Mouse (Mus musculus): ENCODE data around the gene 1600015I10Rik. TPM values are rescaled to one million over a fixed set of nuclear protein-coding genes. Genes with fewer than 3 reads are reported as not detected.
A peak's percentile ranks its signal among the peaks of the same experiment; 100 is the strongest.
"Not testable (repeated sequence)": the region's sequence is repeated elsewhere in the genome, so short reads cannot be mapped to it uniquely, and the experiment has no call there.

1600015I10Rik gene
- polyA plus RNA-seq, 1 experiment from 2014 or later, result not detected

- Histone ChIP-seq H3K27ac (no peak overlapping the region), H3K9me3 (ENCODE audit: control insufficient read depth, low read length) (no peaks in the 10 kb centered on the region), H3K4me3 (replicated peaks; ENCODE audit: low read length) (no peak overlapping the region), H3K9ac (no peak overlapping the region), H3K4me2 (replicated peaks) (no peak overlapping the region), H3K36me3 (replicated peaks; ENCODE audit: control insufficient read depth, insufficient read depth) (no peaks in the 10 kb centered on the region), H3K4me1 (replicated peaks; ENCODE audit: control insufficient read depth, insufficient read depth, low read length) (no peaks in the 10 kb centered on the region), H3K27me3 (ENCODE audit: control insufficient read depth, insufficient read depth, low read length) (no peaks in the 10 kb centered on the region)
- no peak for ATAC-seq (ENCODE audit: low FRiP score)
- 86% methylated on average over 4 of the region's 4 CpGs for WGBS
- DNase-seq (ENCODE audit: low spot score), result no peak
These were observed 27.1 kb downstream of the 1600015I10Rik start for GRCm38 (mm10) chr6:48956785-48957184.

DNA sequence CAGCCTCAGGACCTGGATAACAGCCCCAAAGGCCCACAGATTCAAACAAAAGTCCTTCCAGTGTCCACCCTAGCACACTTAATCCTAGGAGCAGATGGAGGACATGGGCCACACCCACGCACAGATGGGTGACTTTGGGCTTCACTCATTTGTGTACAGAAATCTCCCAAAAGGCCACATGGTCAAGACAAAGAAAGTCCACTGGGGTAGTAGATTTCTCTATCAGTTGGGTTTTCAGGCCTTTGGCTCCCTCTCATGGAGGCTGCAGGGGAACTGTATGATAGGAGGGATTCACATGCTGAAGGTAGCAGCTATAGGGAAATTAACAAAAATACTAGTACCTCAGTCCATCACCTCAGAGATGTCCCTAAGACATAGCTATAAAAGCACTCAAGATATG is 28.4 kb downstream of the 1600015I10Rik start:
- Histone ChIP-seq H3K27ac (no peak overlapping the region), H3K4me1 (replicated peaks; ENCODE audit: control insufficient read depth, insufficient read depth, low read length) (no peaks in the 10 kb centered on the region), H3K4me2 (replicated peaks) (no peak overlapping the region), H3K27me3 (ENCODE audit: control insufficient read depth, insufficient read depth, low read length) (no peaks in the 10 kb centered on the region), H3K9me3 (ENCODE audit: control insufficient read depth, low read length) (no peaks in the 10 kb centered on the region), H3K9ac (no peak overlapping the region), H3K4me3 (replicated peaks; ENCODE audit: low read length) (no peak overlapping the region), H3K36me3 (replicated peaks; ENCODE audit: control insufficient read depth, insufficient read depth) (no peaks in the 10 kb centered on the region)
- DNase-seq (ENCODE audit: low spot score) (peak; percentile 64), ATAC-seq (ENCODE audit: low FRiP score) (no peak)
- 45% methylated on average over 1 of the region's 1 CpGs for WGBS

DNA sequence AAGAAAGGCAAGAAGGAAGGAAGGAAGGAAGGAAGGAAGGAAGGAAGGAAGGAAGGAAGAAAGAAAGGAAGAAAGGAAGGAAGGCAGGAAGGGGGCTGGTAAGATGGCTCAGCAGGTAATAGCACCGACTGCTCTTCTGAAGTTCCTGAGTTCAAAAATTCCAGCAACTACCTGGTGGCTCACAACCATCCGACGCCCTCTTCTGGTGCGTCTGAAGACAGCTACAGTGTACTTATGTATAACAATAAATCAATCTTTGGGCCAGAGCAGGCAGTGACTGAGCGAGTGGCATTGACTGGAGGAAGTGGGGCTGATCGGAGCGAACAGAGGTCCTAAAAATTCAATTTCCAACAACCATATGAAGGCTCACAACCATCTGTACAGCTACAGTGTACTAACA is 29.5 kb downstream of the 1600015I10Rik start:
- not testable (repeated sequence) for H3K4me3 ChIP-seq (replicated peaks; ENCODE audit: low read length); H3K27ac ChIP-seq; H3K36me3 ChIP-seq (replicated peaks; ENCODE audit: control insufficient read depth, insufficient read depth); H3K27me3 ChIP-seq (ENCODE audit: control insufficient read depth, insufficient read depth, low read length); H3K4me2 ChIP-seq (replicated peaks); ATAC-seq (ENCODE audit: low FRiP score); H3K9me3 ChIP-seq (ENCODE audit: control insufficient read depth, low read length); H3K4me1 ChIP-seq (replicated peaks; ENCODE audit: control insufficient read depth, insufficient read depth, low read length); H3K9ac ChIP-seq; DNase-seq (ENCODE audit: low spot score)
- 28% methylated on average over 7 of the region's 7 CpGs for whole genome bisulfite sequencing

GRCm38 (mm10) chr6:48966696-48967095 is 37.0 kb downstream of the 1600015I10Rik start:
- H3K9me3 ChIP-seq (ENCODE audit: control insufficient read depth, low read length); H3K9ac ChIP-seq; H3K36me3 ChIP-seq (replicated peaks; ENCODE audit: control insufficient read depth, insufficient read depth); DNase-seq (ENCODE audit: low spot score); ATAC-seq (ENCODE audit: low FRiP score); H3K27me3 ChIP-seq (ENCODE audit: control insufficient read depth, insufficient read depth, low read length); H3K4me1 ChIP-seq (replicated peaks; ENCODE audit: control insufficient read depth, insufficient read depth, low read length); H3K4me2 ChIP-seq (replicated peaks); H3K4me3 ChIP-seq (replicated peaks; ENCODE audit: low read length); H3K27ac ChIP-seq: not testable (repeated sequence)
- 91% methylated on average over 5 of the region's 5 CpGs for WGBS

DNA sequence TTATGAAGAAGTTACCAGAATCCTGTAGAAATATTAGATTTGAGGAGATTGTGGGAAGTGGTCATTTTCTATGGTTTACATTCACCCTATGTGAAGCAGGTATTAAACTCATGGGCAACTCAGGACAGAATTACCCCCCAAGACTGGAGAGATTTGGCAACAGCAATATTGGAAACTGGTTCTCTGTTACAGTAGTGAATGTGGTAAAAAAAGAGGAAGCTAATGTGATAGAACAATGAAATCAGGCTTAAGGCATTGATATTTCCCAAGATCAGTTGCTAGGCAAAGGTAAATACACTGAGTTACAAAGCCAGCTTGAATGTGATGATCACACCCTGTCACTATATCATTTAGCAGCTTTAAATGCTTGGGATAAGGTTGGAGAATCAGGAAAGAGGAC is 38.2 kb downstream of the 1600015I10Rik start:
- no peaks in the 10 kb centered on the region for H3K9me3 ChIP-seq (ENCODE audit: control insufficient read depth, low read length)
- H3K36me3 ChIP-seq (replicated peaks; ENCODE audit: control insufficient read depth, insufficient read depth), result no peaks in the 10 kb centered on the region
- no peak for ATAC-seq (ENCODE audit: low FRiP score)
- H3K27me3 ChIP-seq (ENCODE audit: control insufficient read depth, insufficient read depth, low read length), result no peaks in the 10 kb centered on the region
- H3K4me1 ChIP-seq (replicated peaks; ENCODE audit: control insufficient read depth, insufficient read depth, low read length), result no peaks in the 10 kb centered on the region
- H3K27ac ChIP-seq, result no peak overlapping the region
- H3K4me2 ChIP-seq (replicated peaks), result no peak overlapping the region
- no peak for DNase-seq (ENCODE audit: low spot score)
- no peak overlapping the region for H3K4me3 ChIP-seq (replicated peaks; ENCODE audit: low read length)
- H3K9ac ChIP-seq, result no peak overlapping the region

GRCm38 (mm10) chr6:48974663-48975062 is 45.0 kb downstream of the 1600015I10Rik start, which contains the start of gene Doxl2:
TSS of gene Doxl2 (plus strand) at chr6:48974963.
- ATAC-seq (ENCODE audit: low FRiP score) (no peak), DNase-seq (ENCODE audit: low spot score) (no peak)
- Histone ChIP-seq H3K4me1 (replicated peaks; ENCODE audit: control insufficient read depth, insufficient read depth, low read length) (no peaks in the 10 kb centered on the region), H3K9ac (no peak within 1 kb of the TSS), H3K27me3 (ENCODE audit: control insufficient read depth, insufficient read depth, low read length) (no peaks in the 10 kb centered on the region), H3K36me3 (replicated peaks; ENCODE audit: control insufficient read depth, insufficient read depth) (no peaks in the 10 kb centered on the region), H3K4me3 (replicated peaks; ENCODE audit: low read length) (no peak within 1 kb of the TSS), H3K4me2 (replicated peaks) (no peak within 1 kb of the TSS), H3K27ac (no peak within 1 kb of the TSS), H3K9me3 (ENCODE audit: control insufficient read depth, low read length) (no peaks in the 10 kb centered on the region)
- WGBS, result 89% methylated on average over 2 of the region's 2 CpGs

- DNase-seq (ENCODE audit: low spot score) (no peak), ATAC-seq (ENCODE audit: low FRiP score) (no peak)
- H3K27me3 ChIP-seq (ENCODE audit: control insufficient read depth, insufficient read depth, low read length), result no peaks in the 10 kb centered on the region
- no peak overlapping the region for H3K27ac ChIP-seq
- no peak overlapping the region for H3K4me3 ChIP-seq (replicated peaks; ENCODE audit: low read length)
- no peak overlapping the region for H3K9ac ChIP-seq
- H3K9me3 ChIP-seq (ENCODE audit: control insufficient read depth, low read length), result no peaks in the 10 kb centered on the region
- no peak overlapping the region for H3K4me2 ChIP-seq (replicated peaks)
- no peaks in the 10 kb centered on the region for H3K36me3 ChIP-seq (replicated peaks; ENCODE audit: control insufficient read depth, insufficient read depth)
- no peaks in the 10 kb centered on the region for H3K4me1 ChIP-seq (replicated peaks; ENCODE audit: control insufficient read depth, insufficient read depth, low read length)
- 59% methylated on average over 1 of the region's 1 CpGs for WGBS
These were observed 49.9 kb downstream of the 1600015I10Rik start for GRCm38 (mm10) chr6:48979616-48980015.

DNA sequence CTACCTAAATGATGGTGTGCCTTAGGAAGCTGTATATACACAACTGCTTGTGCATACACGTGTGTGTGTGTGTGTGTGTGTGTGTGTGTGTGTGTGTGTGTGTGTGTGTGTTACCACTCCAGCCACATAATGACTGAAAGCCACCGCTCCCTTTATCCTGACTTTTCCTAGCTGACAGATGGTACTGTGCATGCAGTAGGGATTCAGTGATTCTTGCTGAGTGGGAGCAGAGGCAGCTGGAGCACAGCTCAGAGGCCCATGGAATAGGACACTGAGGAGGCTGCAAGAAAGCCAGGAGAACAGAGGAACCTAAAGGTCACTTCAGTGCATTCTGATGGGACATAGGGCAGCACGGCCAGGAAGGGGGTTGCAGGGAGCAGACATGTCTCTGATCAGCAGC is 52.6 kb downstream of the 1600015I10Rik start:
- 73% methylated on average over 3 of the region's 3 CpGs for WGBS
- no peak overlapping the region for H3K27ac ChIP-seq
- H3K4me2 ChIP-seq (replicated peaks), result no peak overlapping the region
- H3K9me3 ChIP-seq (ENCODE audit: control insufficient read depth, low read length), result no peaks in the 10 kb centered on the region
- H3K4me3 ChIP-seq (replicated peaks; ENCODE audit: low read length), result no peak overlapping the region
- H3K36me3 ChIP-seq (replicated peaks; ENCODE audit: control insufficient read depth, insufficient read depth), result no peaks in the 10 kb centered on the region
- H3K9ac ChIP-seq, result no peak overlapping the region
- ATAC-seq (ENCODE audit: low FRiP score) (no peak), DNase-seq (ENCODE audit: low spot score) (no peak)
- no peaks in the 10 kb centered on the region for H3K27me3 ChIP-seq (ENCODE audit: control insufficient read depth, insufficient read depth, low read length)
- no peaks in the 10 kb centered on the region for H3K4me1 ChIP-seq (replicated peaks; ENCODE audit: control insufficient read depth, insufficient read depth, low read length)
